ENCODE assay signal across 1 mouse cellular context in the genomic region with DNA sequence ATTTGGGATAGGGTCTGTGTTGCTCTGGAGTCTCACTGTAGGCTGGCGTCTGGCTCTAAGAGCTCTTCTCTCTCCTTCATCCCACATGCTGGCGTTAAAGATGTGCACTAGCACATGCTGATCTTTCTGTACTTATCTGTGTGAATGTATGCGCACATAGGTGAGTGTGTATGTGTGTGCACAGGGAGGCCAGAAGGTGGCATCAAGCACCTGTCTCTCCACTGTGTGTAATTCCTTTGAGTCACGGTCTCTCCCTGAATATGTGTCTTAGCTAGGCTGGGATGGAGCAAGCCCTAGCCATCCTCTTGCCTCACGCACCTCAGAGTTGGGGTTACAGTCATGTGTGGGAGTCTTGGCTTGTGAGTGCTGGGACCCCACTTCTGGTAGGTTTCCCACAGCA.
TF ChIP-seq lines count a peak whose summit lies in the region.

No protein-coding gene starts in this region.

TF ChIP-seq in CH12.LX, 34 proteins besides CTCF, POLR2A, EP300 and RAD21 (continued from another document):
- no peak for TF ChIP-seq ETS1 (conservative IDR thresholded peaks at IDR 0.05; ENCODE audit: low read depth, low read length)
- TF ChIP-seq TBP (conservative IDR thresholded peaks at IDR 0.05; ENCODE audit: low read depth, low read length): no peak
- peak; percentile 3; the same call in 1 of the 2 replicates for TF ChIP-seq SMC3 (IDR thresholded peaks at IDR 0.05; ENCODE audit: low read depth, low read length)
